Mouse (Mus musculus) liver, embryonic 16.5 days (tissue): ENCODE measurements at regions not wholly inside any gene's neighbourhood (a gene's known extent, or its start where the extent isn't known, plus 50 kb on each side); places are given as distances from the start of the nearest gene placed in this dataset.

Experiments used
- ATAC-seq: fragments of 200-750 bp; cut with Nextera tagmentation; 2 replicates; pipeline ENCODE4 v1.8.0; 2017; ENCODE audit warnings: low read depth, mild to moderate bottlenecking, moderate number of reproducible peaks, moderate library complexity
- H3K27ac ChIP-seq: fragments of 300-500 bp; sonication (generic); 2 replicates; pipeline ENCODE4 v1.5.1; 2014; ENCODE audit warnings: mild to moderate bottlenecking, low read length
- H3K27me3 ChIP-seq: fragments of 300-500 bp; sonication (generic); 2 replicates; pipeline ENCODE4 v1.6.1; 2014; ENCODE audit warnings: low read depth, low read length, mixed read lengths; ENCODE audit not compliant: control insufficient read depth, insufficient read depth
- H3K36me3 ChIP-seq: fragments of 300-500 bp; sonication (generic); 2 replicates; pipeline ENCODE4 v1.6.1; 2014; ENCODE audit warnings: mild to moderate bottlenecking; ENCODE audit not compliant: control insufficient read depth, insufficient read depth
- H3K4me1 ChIP-seq: fragments of 300-500 bp; sonication (generic); 2 replicates; pipeline ENCODE4 v1.6.1; 2014; ENCODE audit warnings: low read depth, low read length, mixed read lengths; ENCODE audit not compliant: control insufficient read depth
- H3K4me2 ChIP-seq: fragments of 300-500 bp; sonication (generic); 2 replicates; pipeline ENCODE4 v1.6.1; 2014; ENCODE audit warnings: low read depth, low read length, mixed read lengths
- H3K4me3 ChIP-seq: fragments of 300-500 bp; sonication (generic); 2 replicates; pipeline ENCODE4 v1.5.1; 2014; ENCODE audit warnings: low read depth, mild to moderate bottlenecking, low read length
- H3K9ac ChIP-seq: fragments of 300-500 bp; sonication (generic); 2 replicates; pipeline ENCODE4 v1.6.1; 2014; ENCODE audit warnings: low read depth, low read length
- H3K9me3 ChIP-seq: fragments of 300-500 bp; sonication (generic); replicated peaks from 2 replicates; pipeline ENCODE4 v1.6.1; 2016; ENCODE audit warnings: low read length; ENCODE audit not compliant: control insufficient read depth
- WGBS: fragments of 180-500 bp; shearing (Covaris S2); extraction: QIAGEN DNeasy Blood & Tissue Kit; methylation state at CpG from one replicate; pipeline ENCODE4 v1.1.7; 2014; ENCODE audit not compliant: insufficient replicate concordance; 5-methylcytosine and 5-hydroxymethylcytosine counted together

DNA sequence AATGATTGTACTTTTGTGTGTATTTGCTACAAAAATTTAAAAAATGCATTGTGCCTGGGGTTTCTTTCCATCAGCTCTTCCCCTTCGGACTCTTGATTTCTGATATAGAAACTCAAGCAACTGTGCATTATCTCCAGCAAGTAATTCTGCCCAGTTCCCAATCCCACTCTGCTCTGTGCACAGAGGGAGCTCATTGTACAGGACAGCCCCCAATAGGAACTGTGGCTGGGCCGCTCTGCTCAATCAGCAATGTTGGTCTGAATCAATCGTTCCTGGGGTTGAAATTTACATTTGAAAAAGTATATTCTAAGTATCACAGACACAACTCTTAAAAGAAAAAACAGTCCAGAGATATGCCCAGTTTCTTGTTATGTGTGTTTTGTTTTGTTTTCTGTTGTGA is 339.1 kb downstream of the Rnd3 start:
- H3K9ac ChIP-seq = no peak overlapping the region

DNA sequence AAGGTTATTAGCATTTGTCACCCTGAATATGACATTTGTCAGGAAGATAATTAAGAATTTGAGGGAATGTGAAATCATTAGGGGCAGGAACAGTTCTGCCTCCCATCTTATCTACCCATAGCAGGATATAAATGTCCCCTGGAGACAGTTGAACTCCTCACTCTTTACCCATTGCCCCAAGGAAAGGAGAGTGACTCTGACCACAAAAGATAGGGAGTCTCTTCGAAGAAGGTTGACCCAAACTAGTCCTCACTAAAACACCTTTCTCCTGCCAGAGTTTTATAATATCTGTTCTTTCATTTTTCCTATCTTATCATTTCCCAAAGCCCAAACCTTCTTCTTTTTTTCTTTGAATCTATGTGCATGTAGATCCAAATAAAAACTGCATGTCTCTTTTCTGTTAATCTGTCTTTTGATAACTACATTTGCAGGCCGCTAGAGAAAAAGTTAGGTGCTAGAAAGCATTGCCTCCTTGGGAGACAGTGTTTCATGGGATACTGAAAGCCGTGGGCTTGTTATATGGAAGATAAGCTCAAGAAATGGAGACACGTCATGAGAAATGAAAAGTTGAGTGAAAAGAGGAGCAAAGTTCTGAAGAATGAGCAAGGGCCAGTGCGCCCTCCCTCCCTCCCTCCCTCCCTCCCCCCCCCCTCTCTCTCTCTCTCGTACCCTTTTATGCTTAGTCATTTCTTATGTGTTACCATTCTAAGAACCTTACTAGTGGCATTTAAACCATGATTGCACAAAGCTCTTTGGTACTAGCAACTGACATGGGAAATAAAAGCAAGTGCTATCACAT is 341.6 kb downstream of the Rnd3 start:
- H3K27me3 ChIP-seq = no peaks in the 10 kb centered on the region
- H3K4me1 ChIP-seq = no peaks in the 10 kb centered on the region
- H3K4me3 ChIP-seq = no peak overlapping the region
- 48% methylated on average over 6 of the region's 6 CpGs for WGBS
- H3K4me2 ChIP-seq = no peak overlapping the region
- no peaks in the 10 kb centered on the region for H3K9me3 ChIP-seq
- H3K36me3 ChIP-seq = no peaks in the 10 kb centered on the region
- ATAC-seq = no peak
- no peak overlapping the region for H3K27ac ChIP-seq
- H3K9ac ChIP-seq = no peak overlapping the region

More for the DNA sequence above, 339.1 kb downstream of the Rnd3 start:
- Histone ChIP-seq H3K36me3 (no peaks in the 10 kb centered on the region), H3K4me3 (no peak overlapping the region), H3K9me3 (no peaks in the 10 kb centered on the region), H3K27ac (no peak overlapping the region), H3K4me2 (no peak overlapping the region), H3K27me3 (no peaks in the 10 kb centered on the region), H3K4me1 (no peaks in the 10 kb centered on the region)
- WGBS = 49% methylated on average over 3 of the region's 3 CpGs
- ATAC-seq = no peak

DNA sequence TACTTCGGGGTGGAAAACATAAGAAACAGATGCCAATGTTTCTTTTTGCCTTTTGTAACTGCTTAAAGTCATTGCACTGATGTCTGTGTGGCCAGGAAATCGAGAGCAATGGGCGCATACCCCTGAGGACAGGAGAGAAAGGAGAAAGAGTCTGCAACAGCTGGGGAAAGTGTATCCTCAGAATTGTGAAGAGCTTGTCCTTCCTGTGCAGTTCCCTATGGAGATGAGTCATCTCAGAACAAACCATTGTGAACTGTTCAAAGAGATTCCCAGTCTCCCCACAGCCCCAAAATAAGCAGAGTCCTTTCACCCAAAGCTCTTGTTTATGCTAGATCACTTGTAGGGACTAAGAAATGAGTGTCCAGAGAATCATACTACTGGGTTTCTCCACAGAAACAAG is 343.3 kb downstream of the Rnd3 start:
- 41% methylated on average over 3 of the region's 3 CpGs for WGBS
- no peak for ATAC-seq
- Histone ChIP-seq H3K9me3 (no peaks in the 10 kb centered on the region), H3K27me3 (no peaks in the 10 kb centered on the region), H3K4me2 (no peak overlapping the region), H3K4me3 (no peak overlapping the region), H3K36me3 (no peaks in the 10 kb centered on the region), H3K9ac (no peak overlapping the region), H3K27ac (no peak overlapping the region), H3K4me1 (no peaks in the 10 kb centered on the region)

DNA sequence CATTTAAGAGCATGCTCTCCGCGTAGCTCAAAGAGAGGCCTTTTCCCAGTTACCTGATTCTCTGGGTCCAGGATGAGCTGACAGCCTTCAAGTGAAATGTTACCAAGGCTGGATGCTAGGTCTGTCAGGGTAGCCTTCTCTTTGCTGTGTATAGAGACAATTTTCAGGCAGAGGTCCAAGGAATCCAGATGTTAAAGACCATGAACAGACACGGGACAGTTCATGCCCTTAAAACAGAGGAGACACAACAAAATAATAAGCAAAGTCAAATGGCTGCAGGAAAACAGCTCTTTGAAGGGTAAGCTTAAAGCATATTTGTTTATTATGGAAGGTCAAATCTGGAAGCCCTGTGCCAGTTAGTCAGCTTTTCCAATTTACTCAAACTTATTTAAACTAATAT is 352.8 kb downstream of the Rnd3 start:
- no peaks in the 10 kb centered on the region for H3K9me3 ChIP-seq
- H3K36me3 ChIP-seq = no peaks in the 10 kb centered on the region
- no peak for ATAC-seq
- 67% methylated on average over 3 of the region's 3 CpGs for WGBS
- H3K27ac ChIP-seq = no peak overlapping the region
- H3K9ac ChIP-seq = no peak overlapping the region
- no peaks in the 10 kb centered on the region for H3K4me1 ChIP-seq
- no peak overlapping the region for H3K4me3 ChIP-seq
- H3K27me3 ChIP-seq = no peaks in the 10 kb centered on the region
- no peak overlapping the region for H3K4me2 ChIP-seq

DNA sequence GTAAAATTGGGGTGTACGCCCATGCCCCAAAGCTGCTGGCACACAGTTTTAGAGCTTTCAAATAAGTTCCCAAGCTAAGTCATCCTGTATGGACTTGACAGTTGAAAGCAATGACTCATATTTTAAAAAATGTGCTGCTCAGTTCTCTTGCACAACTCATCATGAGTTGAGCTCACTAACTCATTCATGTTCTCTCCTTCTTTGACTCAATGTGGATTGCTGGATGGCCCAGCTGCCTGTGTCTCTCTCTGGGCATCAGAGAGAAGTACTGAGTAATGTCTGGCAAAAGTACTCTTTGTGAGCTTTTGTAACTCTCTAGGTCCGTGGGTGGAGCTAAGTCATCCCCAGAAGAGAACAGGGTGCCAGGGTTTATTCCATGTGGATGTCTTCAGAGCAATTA is 355.3 kb downstream of the Rnd3 start:
- no peaks in the 10 kb centered on the region for H3K9me3 ChIP-seq
- no peak overlapping the region for H3K27ac ChIP-seq
- H3K4me3 ChIP-seq = no peak overlapping the region
- 60% methylated on average over 2 of the region's 2 CpGs for WGBS
- H3K27me3 ChIP-seq = no peaks in the 10 kb centered on the region
- H3K4me1 ChIP-seq = no peaks in the 10 kb centered on the region
- H3K36me3 ChIP-seq = no peaks in the 10 kb centered on the region
- ATAC-seq = no peak
- no peak overlapping the region for H3K9ac ChIP-seq
- H3K4me2 ChIP-seq = no peak overlapping the region

DNA sequence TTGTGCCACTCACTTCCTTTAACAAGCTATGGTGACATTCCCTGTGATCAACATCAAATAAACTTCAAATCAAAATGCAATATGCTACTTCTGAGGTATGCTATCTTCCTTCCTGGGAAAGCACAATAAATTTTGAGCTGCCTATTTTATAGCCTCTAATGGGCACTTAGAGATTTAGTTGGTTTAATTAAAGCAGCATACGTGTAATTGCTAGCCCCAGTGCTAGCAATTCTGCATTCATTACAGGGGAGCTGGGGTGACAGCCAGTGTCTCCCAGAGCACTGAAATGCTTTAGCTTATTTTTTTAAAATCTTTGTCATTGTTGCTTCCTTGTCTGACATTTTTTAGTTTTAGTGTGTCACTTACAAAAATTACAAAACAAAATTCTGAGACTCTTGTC is 355.8 kb downstream of the Rnd3 start:
- H3K27ac ChIP-seq = no peak overlapping the region
- H3K4me3 ChIP-seq = no peak overlapping the region
- no peaks in the 10 kb centered on the region for H3K9me3 ChIP-seq
- 66% methylated on average over 1 of the region's 1 CpGs for WGBS
- H3K9ac ChIP-seq = no peak overlapping the region
- ATAC-seq = no peak
- H3K4me1 ChIP-seq = no peaks in the 10 kb centered on the region
- H3K27me3 ChIP-seq = no peaks in the 10 kb centered on the region
- no peaks in the 10 kb centered on the region for H3K36me3 ChIP-seq
- no peak overlapping the region for H3K4me2 ChIP-seq

DNA sequence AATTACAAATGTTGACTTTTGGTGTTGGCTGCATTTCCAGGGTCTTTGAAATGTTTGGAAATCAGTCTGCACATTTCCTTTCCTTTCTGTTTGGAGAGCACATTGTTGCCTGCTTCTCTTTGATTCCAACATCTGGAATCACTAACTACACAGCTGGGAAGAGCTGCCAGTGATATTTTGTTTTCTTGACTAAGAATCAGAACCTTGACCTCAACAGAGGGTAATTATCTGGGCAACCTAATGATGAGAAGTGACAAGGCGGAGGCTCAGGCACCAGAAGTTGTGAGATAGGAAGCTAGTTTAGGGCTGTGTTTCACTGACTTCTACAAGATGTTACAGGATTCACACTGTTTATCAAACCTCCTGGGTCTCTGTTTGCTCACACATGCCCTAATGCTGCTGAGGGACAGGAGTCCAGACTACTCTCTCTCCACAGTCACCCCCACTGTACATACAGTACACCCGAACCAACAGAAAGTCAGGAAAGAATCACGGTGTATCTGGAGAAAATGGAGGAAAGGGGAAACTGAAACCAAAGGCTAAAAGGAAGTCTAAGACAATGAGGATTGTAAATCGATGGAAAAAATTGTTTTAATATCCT is 359.8 kb downstream of the Rnd3 start:
- H3K4me3 ChIP-seq = no peak overlapping the region
- no peak overlapping the region for H3K4me2 ChIP-seq
- H3K9ac ChIP-seq = no peak overlapping the region
- ATAC-seq = peak; percentile 66
- 37% methylated on average over 4 of the region's 4 CpGs for WGBS
- H3K27me3 ChIP-seq = no peaks in the 10 kb centered on the region
- peak overlapping the region; percentile 4; the same call in 1 of the 2 replicates for H3K27ac ChIP-seq
- no peaks in the 10 kb centered on the region for H3K36me3 ChIP-seq
- no peaks in the 10 kb centered on the region for H3K4me1 ChIP-seq
- H3K9me3 ChIP-seq = no peaks in the 10 kb centered on the region

DNA sequence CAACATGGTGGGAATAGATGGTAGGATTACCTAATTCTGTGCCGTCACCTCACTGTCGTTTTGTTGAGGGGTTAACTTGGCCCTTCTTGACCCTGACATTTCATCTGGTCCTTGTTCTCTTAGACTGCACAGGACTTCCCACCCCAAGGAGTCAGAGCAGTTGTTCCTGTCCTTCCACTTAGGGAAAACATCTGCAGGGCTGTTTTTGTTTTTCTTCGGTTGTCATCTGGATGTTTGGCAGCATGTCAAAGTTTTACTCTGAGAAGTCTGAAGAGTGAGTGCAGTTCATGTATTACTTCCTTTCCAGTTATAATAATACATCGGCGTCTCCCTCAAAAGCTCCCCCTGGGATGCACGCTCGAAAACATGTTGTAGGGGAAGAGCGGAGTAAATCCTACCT is 376.8 kb downstream of the Rnd3 start:
- H3K27ac ChIP-seq = no peak overlapping the region
- H3K4me3 ChIP-seq = no peak overlapping the region
- no peaks in the 10 kb centered on the region for H3K27me3 ChIP-seq
- no peaks in the 10 kb centered on the region for H3K4me1 ChIP-seq
- no peak for ATAC-seq
- no peak overlapping the region for H3K9ac ChIP-seq
- no peaks in the 10 kb centered on the region for H3K9me3 ChIP-seq
- 62% methylated on average over 8 of the region's 8 CpGs for WGBS
- H3K4me2 ChIP-seq = no peak overlapping the region
- H3K36me3 ChIP-seq = no peaks in the 10 kb centered on the region

DNA sequence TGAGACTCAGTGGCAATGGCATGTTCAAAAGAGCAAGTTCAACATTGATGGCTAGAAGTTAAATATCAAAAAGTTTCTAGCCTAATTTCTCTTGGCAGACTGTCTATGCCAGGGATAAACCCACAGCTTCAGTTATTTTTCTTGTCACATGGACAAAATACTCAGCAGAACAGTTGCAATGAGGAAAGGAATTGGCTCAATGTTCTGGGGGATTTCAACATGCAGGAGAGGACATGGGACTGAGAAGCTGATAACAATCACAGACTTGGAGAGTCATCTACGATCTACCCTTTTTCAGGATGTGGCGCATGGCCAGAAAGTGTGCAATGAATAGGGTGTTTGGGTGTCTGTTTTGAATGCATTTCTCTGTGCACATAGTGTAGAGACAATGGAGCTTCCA is 389.9 kb downstream of the Rnd3 start:
- no peak for ATAC-seq
- H3K9ac ChIP-seq = no peak overlapping the region
- H3K4me2 ChIP-seq = no peak overlapping the region
- H3K36me3 ChIP-seq = no peaks in the 10 kb centered on the region
- H3K27ac ChIP-seq = no peak overlapping the region
- H3K9me3 ChIP-seq = no peaks in the 10 kb centered on the region
- WGBS = 72% methylated on average over 2 of the region's 2 CpGs
- H3K4me3 ChIP-seq = no peak overlapping the region
- H3K4me1 ChIP-seq = no peaks in the 10 kb centered on the region
- no peaks in the 10 kb centered on the region for H3K27me3 ChIP-seq
